Mouse (Mus musculus): ENCODE measurements around the gene Arhgap25. TPM values are rescaled to one million over a fixed set of nuclear protein-coding genes. Genes with fewer than 3 reads are reported as not detected.

Arhgap25 gene
- total RNA-seq (2012; rRNA removed) (3.4 and 3.5 TPM in 2 replicates), polyA plus RNA-seq (2012; ENCODE audit: insufficient read depth in 1 of 2, insufficient read length in 2 of 2, low read depth in 1 of 2, low replicate concordance in 2 of 2, missing spikeins in 1 of 2) (1 to 10 TPM in 1 of 2 experiments, not detected in 1; 5.2 TPM)

DNA sequence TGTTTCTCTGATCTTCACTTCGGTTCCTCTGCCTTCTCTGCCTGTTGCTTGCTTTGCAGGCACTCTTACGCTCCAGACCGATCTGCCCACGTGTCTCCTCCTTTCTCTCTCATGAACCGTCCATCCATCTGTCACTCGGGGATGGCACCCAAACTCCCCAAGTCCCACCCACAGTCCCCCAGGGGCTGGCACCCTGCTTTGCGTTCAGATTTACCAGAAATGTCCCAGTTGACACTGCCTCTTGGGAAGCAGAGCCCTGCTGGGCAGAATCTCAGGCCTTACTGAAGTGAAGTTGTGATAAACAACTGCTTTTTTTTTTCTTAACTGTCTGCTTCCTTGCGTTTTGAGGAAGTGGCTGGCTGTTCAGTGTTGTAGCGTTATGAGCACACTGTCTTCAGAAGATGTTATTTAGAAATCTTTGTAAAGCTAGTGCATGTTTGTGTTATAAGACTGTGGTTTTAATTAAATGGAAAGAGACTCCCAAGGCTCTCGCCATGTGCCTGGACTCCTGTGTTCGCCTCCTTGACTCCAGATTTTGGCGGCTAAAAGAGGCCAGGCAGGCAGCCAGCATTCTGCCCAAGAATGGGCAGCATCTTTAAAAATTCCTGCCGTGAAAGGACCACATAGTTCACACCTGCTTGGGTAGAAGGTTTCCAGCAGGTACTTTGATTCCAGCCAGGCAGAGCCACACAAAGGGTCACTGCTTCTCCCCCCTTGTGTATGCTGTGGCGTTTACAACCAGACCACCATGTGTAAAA, at the start of gene Arhgap25:
TSS of gene Arhgap25 (minus strand) at position 307 of the 758 bp plus-strand sequence.
- Histone ChIP-seq H3K4me3 (ENCODE audit: control insufficient read depth in 1 of 2, insufficient read depth in 1 of 2, low read depth in 2 of 2, low read length in 2 of 2) (peak within 1 kb of the TSS; percentile 73 to 82), H3K27ac (ENCODE audit: control insufficient read depth, low read depth, low read length) (peak within 1 kb of the TSS; percentile 90), H3K36me3 (ENCODE audit: control insufficient read depth in 1 of 2, insufficient read depth in 2 of 2, low read length in 2 of 2) (peaks cover 0 to 25% of the 10 kb centered on the region in 2 experiments; a peak in 2 of 4 replicates), H3K9ac (ENCODE audit: control insufficient read depth, low read depth, low read length, poor library complexity, severe bottlenecking) (peak within 1 kb of the TSS; percentile 82), H3K79me2 (ENCODE audit: control insufficient read depth, insufficient read depth, low read length, poor library complexity) (no peaks in the 10 kb centered on the region; the same call in 1 of the 2 replicates), H3K9me3 (replicated peaks; ENCODE audit: insufficient read depth, low read length) (no peaks in the 10 kb centered on the region), H3K27me3 (ENCODE audit: control insufficient read depth in 1 of 2, insufficient read depth in 2 of 2, low read length in 2 of 2) (no peaks in the 10 kb centered on the region), H3K4me1 (ENCODE audit: control insufficient read depth in 1 of 2, insufficient read depth in 2 of 2, low read length in 2 of 2) (peaks cover 11 to 19% of the 10 kb centered on the region in 2 experiments)
- peak; percentile 85 for DNase-seq (ENCODE audit: low read depth, low spot score)
- TF ChIP-seq TCF12 (IDR thresholded peaks at IDR 0.05; ENCODE audit: low read depth, low read length) (peak; percentile 45), SIN3A (IDR thresholded peaks at IDR 0.05; ENCODE audit: low read length) (peak; percentile 87), SMC3 (IDR thresholded peaks at IDR 0.05; ENCODE audit: low read depth, low read length) (no peak), ZC3H11A (IDR thresholded peaks at IDR 0.05; ENCODE audit: low read depth, low read length) (no peak), UBTF (IDR thresholded peaks at IDR 0.05; ENCODE audit: borderline replicate concordance, insufficient read depth, low read depth, low read length) (no peak), MEF2A (IDR thresholded peaks at IDR 0.05; ENCODE audit: extremely low read depth, insufficient replicate concordance, low read depth, low read length, poor library complexity, severe bottlenecking) (no peak), JUND (IDR thresholded peaks at IDR 0.05; ENCODE audit: low read depth, low read length) (no peak), ELF1 (IDR thresholded peaks at IDR 0.05; ENCODE audit: low read depth, low read length) (peak; percentile 72), ZMIZ1 (IDR thresholded peaks at IDR 0.05; ENCODE audit: low read depth, low read length) (no peak), MYC (IDR thresholded peaks at IDR 0.05; ENCODE audit: low read depth, low read length) (peak; percentile 67; the same call in 1 of the 2 replicates), CTCF (IDR thresholded peaks at IDR 0.05 in 2 of 3, conservative IDR thresholded peaks at IDR 0.05 in 1 of 3; ENCODE audit: control insufficient read depth in 1 of 3, insufficient read depth in 1 of 3, low read depth in 2 of 3, low read length in 3 of 3, poor library complexity in 1 of 3, severe bottlenecking in 1 of 3) (no peak), BHLHE40 (IDR thresholded peaks at IDR 0.05; ENCODE audit: borderline replicate concordance, low read depth, low read length) (no peak), MXI1 (IDR thresholded peaks at IDR 0.05; ENCODE audit: low read depth, low read length) (peak; percentile 96), RCOR1 (IDR thresholded peaks at IDR 0.05; ENCODE audit: low read depth, low read length) (peak; percentile 90), TAL1 (IDR thresholded peaks at IDR 0.05; ENCODE audit: low read length) (no peak), NELFE (IDR thresholded peaks at IDR 0.05; ENCODE audit: low read depth, low read length) (peak; percentile 37), ETS1 (IDR thresholded peaks at IDR 0.05; ENCODE audit: low read depth, low read length) (peak; percentile 53), MAX (IDR thresholded peaks at IDR 0.05; ENCODE audit: low read length) (peak; percentile 66), POLR2A (IDR thresholded peaks at IDR 0.05; ENCODE audit: control insufficient read depth in 1 of 2, insufficient read depth in 1 of 2, low read depth in 1 of 2, low read length in 2 of 2, poor library complexity in 1 of 2) (peak in 1 of 2 experiments; percentile 55; a peak in 2 of 4 replicates), MAFK (IDR thresholded peaks at IDR 0.05; ENCODE audit: borderline replicate concordance, low read depth, low read length) (no peak), MAZ (IDR thresholded peaks at IDR 0.05; ENCODE audit: low read depth, low read length) (no peak), CHD1 (IDR thresholded peaks at IDR 0.05; ENCODE audit: low read depth, low read length) (no peak), POLR2AphosphoS2 (IDR thresholded peaks at IDR 0.05; ENCODE audit: low read length) (no peak), ZKSCAN1 (IDR thresholded peaks at IDR 0.05; ENCODE audit: low read depth, low read length) (no peak), GATA1 (IDR thresholded peaks at IDR 0.05; ENCODE audit: low read depth, low read length) (peak; percentile 48; the same call in 1 of the 2 replicates), E2F4 (IDR thresholded peaks at IDR 0.05; ENCODE audit: borderline replicate concordance, low read depth, low read length) (no peak), EP300 (IDR thresholded peaks at IDR 0.05; ENCODE audit: low read depth in 1 of 2, low read length in 2 of 2) (peak; percentile 68 to 69), USF2 (IDR thresholded peaks at IDR 0.05; ENCODE audit: borderline replicate concordance in 1 of 2, insufficient read depth in 1 of 2, low read depth in 1 of 2, low read length in 2 of 2) (no peak), KAT2A (conservative IDR thresholded peaks at IDR 0.05; ENCODE audit: low read depth, low read length) (no peak), ZNF384 (IDR thresholded peaks at IDR 0.05; ENCODE audit: low read depth, low read length) (peak; percentile 98), HCFC1 (IDR thresholded peaks at IDR 0.05; ENCODE audit: low read depth, low read length) (no peak; the same call in 1 of the 2 replicates), NRF1 (IDR thresholded peaks at IDR 0.05; ENCODE audit: insufficient read depth, low read depth, low read length, poor library complexity, severe bottlenecking) (no peak), MYB (IDR thresholded peaks at IDR 0.05; ENCODE audit: low read depth, low read length) (peak; percentile 76), USF1 (IDR thresholded peaks at IDR 0.05; ENCODE audit: low read depth, low read length) (peak; percentile 63), CHD2 (IDR thresholded peaks at IDR 0.05; ENCODE audit: low read length) (no peak)

All from MEL (cell line).